Mouse (Mus musculus): ENCODE data around the gene Ankrd28.

DNA sequence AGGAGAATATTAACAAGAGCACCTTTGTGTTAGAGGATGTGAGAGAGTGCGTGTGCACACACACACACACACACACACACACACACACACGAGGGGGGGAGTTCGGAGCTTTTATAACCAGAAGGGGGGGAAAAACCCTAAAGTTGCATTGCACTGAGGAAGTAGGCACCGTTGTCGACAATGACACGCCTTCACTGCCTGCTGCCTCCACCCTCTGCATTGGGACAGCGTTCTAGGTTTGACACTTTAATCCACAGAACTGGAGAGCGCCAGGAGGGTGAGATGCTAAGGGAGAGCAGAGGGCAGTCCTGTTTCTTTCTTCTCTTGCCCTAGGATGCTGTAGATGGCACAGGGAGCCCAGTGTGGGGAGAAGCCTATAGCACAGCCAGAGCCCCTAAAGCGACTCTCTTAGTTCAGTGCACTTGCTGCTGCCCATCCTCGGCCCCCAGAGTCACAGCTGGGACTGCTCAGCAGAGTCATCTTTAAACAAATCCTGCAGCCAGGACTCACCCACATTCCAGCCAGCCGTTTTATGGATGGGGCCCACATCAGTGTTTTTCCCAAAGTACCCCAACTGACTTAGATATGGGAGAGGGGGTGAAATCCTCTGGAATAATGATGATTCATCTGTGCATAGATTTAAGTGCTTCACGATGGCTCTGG, 165.4 kb downstream of the Ankrd28 start:
- TF ChIP-seq CTCF (IDR thresholded peaks at IDR 0.05; ENCODE audit: low read depth) = no peak
- TF ChIP-seq EP300 (IDR thresholded peaks at IDR 0.05; ENCODE audit: low read depth) = no peak
